Mouse (Mus musculus) erythroblast, embryonic 14.5 days (primary cell): ENCODE results near the gene Rptor.

Experiments used
- GATA1 ChIP-seq: IDR thresholded peaks from 2 replicates; pipeline ENCODE4 v1.6.1; 2012; ENCODE audit warnings: low read length, inconsistent platforms, mixed read lengths
- TAL1 ChIP-seq: IDR thresholded peaks from 3 replicates; pipeline ENCODE4 v1.6.1; 2012; ENCODE audit warnings: low read length, inconsistent platforms, mixed read lengths

GRCm38 (mm10) chr11:119565021-119565420, 37.7 kb upstream of the Rptor start:
- TF ChIP-seq GATA1, result no peak
- no peak for TF ChIP-seq TAL1
